Mouse (Mus musculus): ENCODE data around the gene Syt8. TPM values are rescaled to one million over a fixed set of nuclear protein-coding genes. Genes with fewer than 3 reads are reported as not detected.

Gene Syt8
- total RNA-seq, 2 experiments from 2014 or later: not detected

- no peak for TF ChIP-seq CTCF (conservative IDR thresholded peaks at IDR 0.05)
Observed at GRCm38 (mm10) chr7:142488053-142488452, 53.4 kb downstream of the Syt8 start.

More at GRCm38 (mm10) chr7:142488053-142488452, 53.4 kb downstream of the Syt8 start:
- H3K27ac ChIP-seq: no peak overlapping the region
- no peak for DNase-seq (ENCODE audit: low spot score in 2 of 2)
- H3K4me3 ChIP-seq: no peak overlapping the region

Other genes with a start within 250 kb of the Syt8 start
- gene Gm10153, start 244.5 kb upstream of the Syt8 start, total RNA-seq (2021): not detected
- gene Krtap5-3, start 233.5 kb upstream of the Syt8 start, total RNA-seq (2021): not detected
- not detected for gene Gm7579, start 223.0 kb upstream of the Syt8 start, total RNA-seq (2021)
- not detected for gene Krtap5-5, start 204.9 kb upstream of the Syt8 start, total RNA-seq (2021)
- gene Gm40460, start 193.8 kb upstream of the Syt8 start, total RNA-seq (2021): not detected
- not detected for gene Gm2431, start 176.5 kb upstream of the Syt8 start, total RNA-seq (2021)
- not detected for gene Gm4559, start 160.5 kb upstream of the Syt8 start, total RNA-seq (2021)
- gene Krtap5-1, start 137.7 kb upstream of the Syt8 start, total RNA-seq (2021): not detected
- gene Krtap5-4, start 131.3 kb upstream of the Syt8 start, total RNA-seq (2021): not detected
- 10 to 100 TPM; 35.3 to 38.6 TPM for gene Ifitm10, start 61.1 kb upstream of the Syt8 start, total RNA-seq (2021)
- gene Gm49369, start 52.2 kb upstream of the Syt8 start, total RNA-seq (2021): 1 to 10 TPM in 1 of 2 experiments, not detected in 1; 4.4 TPM
- 100 to 1,000 TPM; 291 to 297 TPM for gene Ctsd, start 46.8 kb upstream of the Syt8 start, total RNA-seq (2021)
- not detected for gene Tnni2, start 7.0 kb downstream of the Syt8 start, total RNA-seq (2021)
- gene Lsp1, start 26.0 kb downstream of the Syt8 start, total RNA-seq (2021): 1 to 10 TPM; 1.4 to 1.7 TPM
- gene Tnnt3, start 64.0 kb downstream of the Syt8 start, total RNA-seq (2021): not detected
- gene Mrpl23, start 97.8 kb downstream of the Syt8 start, total RNA-seq (2021): 1 to 10 TPM; 7.9 to 8.8 TPM
- gene Igf2, start 232.0 kb downstream of the Syt8 start, total RNA-seq (2021): 10 to 100 TPM; 45.8 to 68.2 TPM
- gene Gm49394, start 235.1 kb downstream of the Syt8 start, total RNA-seq (2021): not detected

Data from layer of hippocampus, adult 2 months (tissue).